Mouse (Mus musculus) liver, embryonic 16.5 days (tissue): ENCODE results near the gene Ddx58. TPM values are rescaled to one million over a fixed set of nuclear protein-coding genes. Genes with fewer than 3 reads are reported as not detected.

ENCODE experiments used
- ATAC-seq: fragments of 200-750 bp; cut with Nextera tagmentation; 2 replicates; pipeline ENCODE4 v1.8.0; 2017; ENCODE audit warnings: low read depth, mild to moderate bottlenecking, moderate number of reproducible peaks, moderate library complexity
- H3K27ac ChIP-seq: fragments of 300-500 bp; sonication (generic); 2 replicates; pipeline ENCODE4 v1.5.1; 2014; ENCODE audit warnings: mild to moderate bottlenecking, low read length
- H3K27me3 ChIP-seq: fragments of 300-500 bp; sonication (generic); 2 replicates; pipeline ENCODE4 v1.6.1; 2014; ENCODE audit warnings: low read depth, low read length, mixed read lengths; ENCODE audit not compliant: control insufficient read depth, insufficient read depth
- H3K36me3 ChIP-seq: fragments of 300-500 bp; sonication (generic); 2 replicates; pipeline ENCODE4 v1.6.1; 2014; ENCODE audit warnings: mild to moderate bottlenecking; ENCODE audit not compliant: control insufficient read depth, insufficient read depth
- H3K4me1 ChIP-seq: fragments of 300-500 bp; sonication (generic); 2 replicates; pipeline ENCODE4 v1.6.1; 2014; ENCODE audit warnings: low read depth, low read length, mixed read lengths; ENCODE audit not compliant: control insufficient read depth
- H3K4me2 ChIP-seq: fragments of 300-500 bp; sonication (generic); 2 replicates; pipeline ENCODE4 v1.6.1; 2014; ENCODE audit warnings: low read depth, low read length, mixed read lengths
- H3K4me3 ChIP-seq: fragments of 300-500 bp; sonication (generic); 2 replicates; pipeline ENCODE4 v1.5.1; 2014; ENCODE audit warnings: low read depth, mild to moderate bottlenecking, low read length
- H3K9ac ChIP-seq: fragments of 300-500 bp; sonication (generic); 2 replicates; pipeline ENCODE4 v1.6.1; 2014; ENCODE audit warnings: low read depth, low read length
- H3K9me3 ChIP-seq: fragments of 300-500 bp; sonication (generic); replicated peaks from 2 replicates; pipeline ENCODE4 v1.6.1; 2016; ENCODE audit warnings: low read length; ENCODE audit not compliant: control insufficient read depth
- whole genome bisulfite sequencing: fragments of 180-500 bp; shearing (Covaris S2); extraction: QIAGEN DNeasy Blood & Tissue Kit; methylation state at CpG from one replicate; pipeline ENCODE4 v1.1.7; 2014; ENCODE audit not compliant: insufficient replicate concordance; 5-methylcytosine and 5-hydroxymethylcytosine counted together
- polyA plus RNA-seq: library from polyadenylated mRNA; unstranded; fragments of >200 nt; fragmentation: Nextera tagmentation; extraction: Ambion mirVana; gene quantifications from 2 replicates; pipeline ENCODE4 v1.2.1, GENCODE M21; 2015

Gene Ddx58
- polyA plus RNA-seq, 1 experiment from 2014 or later = 6.0 TPM

- no peaks in the 10 kb centered on the region for H3K27me3 ChIP-seq
- 73% methylated on average over 5 of the region's 5 CpGs for WGBS
- H3K36me3 ChIP-seq = no peaks in the 10 kb centered on the region
- H3K9ac ChIP-seq = no peak overlapping the region
- H3K4me3 ChIP-seq = no peak overlapping the region
- no peak for ATAC-seq
- no peaks in the 10 kb centered on the region for H3K9me3 ChIP-seq
- H3K4me1 ChIP-seq = peaks cover 7% of the 10 kb centered on the region
- H3K4me2 ChIP-seq = no peak overlapping the region
- H3K27ac ChIP-seq = no peak overlapping the region
Observed at GRCm38 (mm10) chr4:40158224-40158540, 81.4 kb downstream of the Ddx58 start.

- ATAC-seq = no peak
- Histone ChIP-seq H3K36me3 (no peaks in the 10 kb centered on the region), H3K4me2 (no peak overlapping the region), H3K4me1 (peaks cover 7% of the 10 kb centered on the region), H3K27ac (peak overlapping the region; percentile 69), H3K4me3 (no peak overlapping the region), H3K27me3 (no peaks in the 10 kb centered on the region), H3K9me3 (no peaks in the 10 kb centered on the region), H3K9ac (no peak overlapping the region)
- 57% methylated on average over 5 of the region's 5 CpGs for WGBS
Observed at GRCm38 (mm10) chr4:40157500-40158223, 82.0 kb downstream of the Ddx58 start.

- H3K27ac ChIP-seq = peak overlapping the region; percentile 69
- no peaks in the 10 kb centered on the region for H3K9me3 ChIP-seq
- 61% methylated on average over 18 of the region's 18 CpGs for WGBS
- H3K27me3 ChIP-seq = no peaks in the 10 kb centered on the region
- H3K4me3 ChIP-seq = no peak overlapping the region
- peak; percentile 65 for ATAC-seq
- no peak overlapping the region for H3K4me2 ChIP-seq
- H3K36me3 ChIP-seq = no peaks in the 10 kb centered on the region
- H3K9ac ChIP-seq = no peak overlapping the region
- H3K4me1 ChIP-seq = peaks cover 7% of the 10 kb centered on the region
Observed at GRCm38 (mm10) chr4:40156582-40157499, 82.8 kb downstream of the Ddx58 start.

- Histone ChIP-seq H3K36me3 (no peaks in the 10 kb centered on the region), H3K4me1 (peaks cover 7% of the 10 kb centered on the region), H3K4me3 (no peak overlapping the region), H3K27ac (peak overlapping the region; percentile 69), H3K9ac (no peak overlapping the region), H3K4me2 (no peak overlapping the region), H3K9me3 (no peaks in the 10 kb centered on the region), H3K27me3 (no peaks in the 10 kb centered on the region)
- WGBS = 65% methylated on average over 2 of the region's 2 CpGs
- ATAC-seq = peak; percentile 65
Observed at GRCm38 (mm10) chr4:40156153-40156552, 83.5 kb downstream of the Ddx58 start.

GRCm38 (mm10) chr4:40155467-40155999 is 84.1 kb downstream of the Ddx58 start:
- peaks cover 7% of the 10 kb centered on the region for H3K4me1 ChIP-seq
- peak; percentile 79 for ATAC-seq
- H3K9me3 ChIP-seq = no peaks in the 10 kb centered on the region
- H3K36me3 ChIP-seq = no peaks in the 10 kb centered on the region
- no peaks in the 10 kb centered on the region for H3K27me3 ChIP-seq
- WGBS = 64% methylated on average over 13 of the region's 13 CpGs
- H3K9ac ChIP-seq = no peak overlapping the region
- no peak overlapping the region for H3K4me3 ChIP-seq
- peak overlapping the region; percentile 69 for H3K27ac ChIP-seq
- no peak overlapping the region for H3K4me2 ChIP-seq

- ATAC-seq = no peak
- Histone ChIP-seq H3K27ac (peak overlapping the region; percentile 69), H3K36me3 (no peaks in the 10 kb centered on the region), H3K4me3 (no peak overlapping the region), H3K9ac (no peak overlapping the region), H3K9me3 (no peaks in the 10 kb centered on the region), H3K4me1 (peaks cover 7% of the 10 kb centered on the region), H3K4me2 (no peak overlapping the region), H3K27me3 (no peaks in the 10 kb centered on the region)
- 83% methylated on average over 4 of the region's 4 CpGs for WGBS
Observed at GRCm38 (mm10) chr4:40154751-40155150, 84.9 kb downstream of the Ddx58 start.

Other genes starting within 250 kb of the Ddx58 start
- gene Aco1, start 96.7 kb downstream of the Ddx58 start, polyA plus RNA-seq = 51.3 and 59.9 TPM in 2 replicates
- gene Smim27, start 29.8 kb upstream of the Ddx58 start, polyA plus RNA-seq = 13.7 and 17.4 TPM in 2 replicates
- 11.2 and 12.0 TPM in 2 replicates for gene Topors, start 30.0 kb upstream of the Ddx58 start, polyA plus RNA-seq
- 142 and 153 TPM in 2 replicates for gene Ndufb6, start 39.6 kb upstream of the Ddx58 start, polyA plus RNA-seq
- gene Tmem215, start 232.4 kb upstream of the Ddx58 start, polyA plus RNA-seq = 0.12 TPM in 1 of 2 replicates, not detected in the other